Mouse (Mus musculus): Measurements from ENCODE around the gene Hist1h3b.

The Hist1h3b gene

GRCm38 (mm10) chr13:23769613-23770012, 17.5 kb downstream of the Hist1h3b start, which contains the start of gene Trim38:
Gene Trim38 (plus strand): TSS chr13:23769913.
- CTCF ChIA-PET: interaction anchor here (0.6 kb wide), 1 partner anchor 303 kb away, joined by 3 read pairs; no protein-coding TSS in a partner anchor

DNA sequence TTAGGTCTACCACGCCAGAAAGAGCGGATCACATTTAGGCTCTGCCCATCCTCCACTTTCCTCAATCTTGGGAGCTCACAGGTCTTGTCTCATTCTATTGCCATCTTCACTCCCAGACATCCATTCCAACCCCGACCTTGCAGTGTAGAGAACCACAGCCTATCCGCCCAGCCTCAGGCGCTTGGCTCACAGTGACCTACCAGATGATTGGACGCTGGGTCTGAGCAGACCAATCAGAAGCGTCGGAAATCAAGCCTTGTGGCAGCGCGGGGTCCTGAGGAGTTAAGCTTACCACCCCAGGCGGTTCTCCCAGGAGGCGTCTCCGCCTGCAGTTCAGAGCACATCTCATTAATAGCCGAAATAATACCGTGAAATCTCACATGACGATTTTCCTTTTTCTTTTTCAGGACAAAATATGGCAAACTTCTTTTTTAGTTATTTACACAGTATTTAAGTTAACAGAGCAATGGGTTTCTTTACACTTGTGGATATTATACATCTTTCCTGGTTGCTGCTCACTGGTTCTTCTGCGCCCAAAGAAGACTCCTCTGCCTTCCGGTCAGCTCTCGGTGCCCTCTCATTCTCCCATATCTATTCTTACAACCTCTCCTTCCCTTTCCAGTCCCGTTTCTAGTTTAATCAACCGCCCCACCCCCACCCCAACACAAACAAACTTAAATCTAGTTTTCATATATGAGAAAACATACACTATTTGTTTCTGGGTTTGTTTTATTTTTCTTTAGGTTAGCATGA, 20.7 kb downstream of the Hist1h3b start:
- CTCF ChIA-PET: no interaction called here

DNA sequence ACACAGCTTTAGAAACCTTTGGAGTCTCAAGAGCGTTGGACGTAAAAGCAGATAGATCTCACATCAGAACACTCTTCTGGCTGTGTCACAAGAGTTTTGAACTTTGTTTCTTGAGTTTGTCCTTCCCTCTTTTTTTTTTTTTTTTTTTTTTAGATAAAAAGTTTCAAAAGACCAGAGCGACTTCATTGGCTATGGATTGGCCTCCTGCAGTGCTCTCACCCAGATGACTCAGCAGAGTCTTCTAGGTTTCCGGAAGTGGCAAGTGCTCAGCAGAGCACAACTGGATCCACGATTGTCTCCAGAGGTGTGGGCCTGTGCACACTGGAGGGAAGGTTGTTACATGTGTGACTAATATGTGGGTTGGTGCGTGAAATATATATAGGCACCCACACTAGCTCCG, 26.3 kb downstream of the Hist1h3b start:
- CTCF ChIA-PET: interaction anchor here (0.7 kb wide), 1 partner anchor 8 kb away, joined by 10 read pairs; no protein-coding TSS in a partner anchor

- CTCF ChIA-PET: no interaction called here
Observed at GRCm38 (mm10) chr13:23779025-23779424, 27.0 kb downstream of the Hist1h3b start.

GRCm38 (mm10) chr13:23792520-23792919, 40.5 kb downstream of the Hist1h3b start:
- CTCF ChIA-PET: interaction anchor here (0.6 to 0.7 kb wide), 2 partner anchors 490 to 1109 kb away, joined by 3 read pairs; no protein-coding TSS in a partner anchor

GRCm38 (mm10) chr13:23799405-23799804, 47.3 kb downstream of the Hist1h3b start:
- CTCF ChIA-PET: no interaction called here

Data from spleen, embryonic (tissue).